Mouse (Mus musculus) liver, adult 2 months (tissue): ENCODE results near the gene Csmd2.

Source experiments
- CTCF ChIP-seq: fragments of 200-500 bp; IDR thresholded peaks from 2 replicates; pipeline ENCODE4 v1.5.1; 2011; ENCODE audit warnings: low read depth, low read length, control low read depth
- POLR2A ChIP-seq: fragments of 200-500 bp; IDR thresholded peaks from 2 replicates; pipeline ENCODE4 v1.6.1; 2011; ENCODE audit warnings: low read length, control low read depth; ENCODE audit not compliant: insufficient read depth; ENCODE audit errors: extremely low read depth

- no peak for TF ChIP-seq CTCF
- TF ChIP-seq POLR2A = no peak
Measured at GRCm38 (mm10) chr4:128179581-128179980, 191.9 kb downstream of the Csmd2 start.
